Mouse (Mus musculus): ENCODE measurements around the gene Pear1. TPM values are rescaled to one million over a fixed set of nuclear protein-coding genes. Genes with fewer than 3 reads are reported as not detected.

Gene Pear1
- 1 to 10 TPM in 1 of 2 experiments, under 1 TPM in 1; 0.81 to 1.4 TPM for total RNA-seq (2023)

DNA sequence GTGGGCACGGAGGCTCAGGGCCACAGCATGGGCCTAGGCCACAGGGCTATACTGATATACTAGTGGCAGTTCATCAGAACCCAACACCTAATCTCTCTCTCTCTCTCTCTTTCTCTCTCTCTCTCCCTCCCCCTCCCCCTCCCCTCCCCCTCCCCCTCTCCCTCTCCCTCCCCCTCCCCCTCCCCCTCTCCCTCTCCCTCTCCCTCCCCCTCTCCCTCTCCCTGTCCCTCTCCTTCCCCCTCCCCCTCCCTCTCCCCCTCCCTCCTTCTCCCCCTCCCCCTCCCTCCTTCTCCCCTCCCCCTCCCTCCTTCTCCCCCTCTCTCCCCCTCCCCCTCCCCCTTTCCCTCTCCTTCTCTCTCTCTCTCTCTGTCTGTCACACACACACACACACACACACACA is at the start of gene Pear1:
Gene Pear1 (minus strand): TSS at position 101 of the 400 bp plus-strand sequence.

DNA sequence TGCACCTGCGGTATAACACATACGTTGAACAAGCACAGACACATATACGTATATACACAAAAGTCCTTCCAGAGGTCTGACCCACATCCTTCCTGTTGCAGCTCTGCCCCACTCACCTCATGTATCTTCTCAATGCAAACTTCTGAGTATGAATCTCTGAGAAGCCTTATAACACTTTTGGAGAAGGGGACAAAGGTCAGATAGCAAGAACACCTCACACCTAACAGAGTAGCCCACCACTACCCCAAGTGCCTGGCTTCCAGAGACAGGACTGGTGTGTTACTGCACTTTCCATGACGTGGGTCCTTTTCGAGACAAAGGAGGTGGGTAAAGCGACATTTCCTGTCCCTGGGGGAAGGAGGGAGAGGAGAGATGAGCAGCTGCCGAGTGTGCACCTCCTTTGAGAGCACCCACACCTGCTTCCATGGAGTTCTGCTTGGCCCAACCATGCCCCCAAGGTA is 22.6 kb upstream of the Pear1 start, which contains the start of gene Sh2d2a:
Gene Sh2d2a (plus strand): TSS at position 106 of the 461 bp plus-strand sequence.

DNA sequence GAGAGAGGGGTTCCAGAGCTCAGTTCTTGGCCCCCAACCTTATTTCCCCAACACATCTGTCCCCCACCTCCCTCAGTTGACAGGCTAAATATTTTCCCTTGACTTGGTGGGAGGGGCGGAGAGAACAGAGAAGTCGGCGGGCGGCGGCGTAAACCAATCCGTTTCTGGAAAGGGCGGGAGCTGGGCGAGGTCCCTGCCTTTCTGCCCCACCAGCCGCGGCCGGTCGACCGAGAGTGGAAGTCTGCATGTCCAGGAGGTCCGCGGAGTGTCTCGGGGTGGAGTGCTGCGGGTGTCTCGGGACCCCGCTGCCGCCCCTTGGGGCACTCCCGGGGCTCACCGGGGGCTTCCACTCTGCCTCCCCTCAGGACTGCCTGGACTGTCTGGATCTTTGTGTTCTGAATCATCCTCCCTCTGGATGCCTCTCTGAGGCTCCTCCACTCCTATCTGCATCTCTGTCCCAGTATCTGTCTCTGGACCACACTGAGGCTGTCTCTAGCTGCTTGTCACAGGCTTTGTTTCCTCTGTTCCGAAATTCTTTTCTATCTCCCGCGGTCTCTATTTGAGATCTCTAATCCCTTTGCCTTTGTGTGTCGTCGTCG is 27.3 kb downstream of the Pear1 start, which contains the start of gene Insrr:
Gene Insrr (plus strand): TSS at position 216 of the 599 bp plus-strand sequence.

DNA sequence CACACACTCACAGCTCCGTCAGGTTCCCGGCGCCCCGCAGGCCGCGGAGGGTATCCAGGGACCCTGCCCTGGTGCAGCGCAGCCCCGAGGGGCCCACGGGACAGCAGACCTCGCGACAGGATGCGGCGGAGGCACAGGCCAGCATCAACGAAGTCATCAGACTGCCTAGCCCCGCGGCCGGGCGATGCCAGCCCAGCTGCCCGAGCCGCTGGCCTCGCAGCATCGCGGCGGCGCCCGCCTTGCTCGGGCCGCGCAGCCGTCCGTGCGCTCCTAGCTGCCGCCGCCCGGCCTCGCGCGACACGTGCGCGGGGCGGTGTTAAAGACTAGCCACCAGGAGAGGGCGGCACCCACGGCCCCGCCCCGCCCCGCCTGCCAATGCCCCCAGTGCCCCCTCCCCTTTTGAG is 29.2 kb downstream of the Pear1 start, which contains the start of gene Ntrk1:
Gene Ntrk1 (minus strand): TSS at position 241 of the 404 bp plus-strand sequence.

DNA sequence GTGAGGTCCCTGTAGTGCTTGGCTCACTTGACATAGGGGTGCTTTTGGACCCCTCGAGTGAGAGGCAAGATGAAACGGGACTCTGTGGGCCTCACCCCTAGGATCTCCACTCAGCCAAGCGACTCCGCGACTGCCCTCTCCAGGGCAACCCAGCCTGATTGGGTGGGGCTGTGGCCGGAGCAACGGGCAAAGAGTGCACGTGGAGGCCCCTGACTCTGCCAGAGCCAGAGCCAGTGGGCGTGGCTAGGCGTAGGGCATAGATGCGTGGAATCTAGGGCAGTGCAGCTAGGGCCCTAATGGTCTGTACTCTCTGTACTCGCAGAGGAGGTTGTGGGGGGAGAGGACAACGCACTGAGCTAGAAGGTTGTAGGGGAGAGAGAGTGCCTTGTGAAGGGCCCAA is 75.7 kb downstream of the Pear1 start, which contains the start of gene Lrrc71:
Gene Lrrc71 (minus strand): TSS at position 195 of the 400 bp plus-strand sequence.

Other genes with a start within 250 kb of the Pear1 start
- gene Arhgef11, start 206.7 kb downstream of the Pear1 start, total RNA-seq (2023): 10 to 100 TPM; 34.2 TPM
- gene Lrrc71, start 75.7 kb downstream of the Pear1 start, total RNA-seq (2023): not detected
- gene Ntrk1, start 29.1 kb downstream of the Pear1 start, total RNA-seq (2023): not detected
- not detected for gene Insrr, start 27.4 kb downstream of the Pear1 start, total RNA-seq (2023)
- 1 to 10 TPM in 1 of 2 experiments, under 1 TPM in 1; 0.79 to 1.8 TPM for gene Sh2d2a, start 22.4 kb upstream of the Pear1 start, total RNA-seq (2023)
- gene Prcc, start 61.3 kb upstream of the Pear1 start, total RNA-seq (2023): 10 to 100 TPM; 36.3 to 37.0 TPM
- 10 to 100 TPM; 88.9 to 90.8 TPM for gene Hdgf, start 82.0 kb upstream of the Pear1 start, total RNA-seq (2023)
- 10 to 100 TPM; 91.3 to 92.4 TPM for gene Mrpl24, start 95.2 kb upstream of the Pear1 start, total RNA-seq (2023)
- gene Isg20l2, start 106.0 kb upstream of the Pear1 start, total RNA-seq (2023): 10 to 100 TPM; 37.4 to 39.6 TPM
- gene Rrnad1, start 106.4 kb upstream of the Pear1 start, total RNA-seq (2023): 10 to 100 TPM; 16.2 to 17.6 TPM
- gene Crabp2, start 124.4 kb upstream of the Pear1 start, total RNA-seq (2023): 1 to 10 TPM in 1 of 2 experiments, under 1 TPM in 1; 0.88 to 2.1 TPM
- gene Nes, start 146.8 kb upstream of the Pear1 start, total RNA-seq (2023): under 1 TPM; 0.16 to 0.18 TPM
- gene Bcan, start 175.9 kb upstream of the Pear1 start, total RNA-seq (2023): not detected
- not detected for gene Hapln2, start 203.3 kb upstream of the Pear1 start, total RNA-seq (2023)
- gene Gpatch4, start 218.8 kb upstream of the Pear1 start, total RNA-seq (2023): 1 to 10 TPM; 4.7 to 4.8 TPM
- 10 to 100 TPM; 30.1 to 38.1 TPM for gene Naxe, start 234.2 kb upstream of the Pear1 start, total RNA-seq (2023)